Mouse (Mus musculus) CD4-positive, CD25-positive, alpha-beta regulatory T cell (primary cell): Measurements from ENCODE around the gene Milr1. TPM values are rescaled to one million over a fixed set of nuclear protein-coding genes. Genes with fewer than 3 reads are reported as not detected.

ENCODE experiments used
- polyA plus RNA-seq: library from polyadenylated mRNA; unstranded; fragments of 100-300 nt; shearing (Covaris generic); gene quantifications from one replicate; pipeline ENCODE4 v1.2.1, GENCODE M21; 2017

Gene Milr1
- 10.8 TPM for polyA plus RNA-seq

DNA sequence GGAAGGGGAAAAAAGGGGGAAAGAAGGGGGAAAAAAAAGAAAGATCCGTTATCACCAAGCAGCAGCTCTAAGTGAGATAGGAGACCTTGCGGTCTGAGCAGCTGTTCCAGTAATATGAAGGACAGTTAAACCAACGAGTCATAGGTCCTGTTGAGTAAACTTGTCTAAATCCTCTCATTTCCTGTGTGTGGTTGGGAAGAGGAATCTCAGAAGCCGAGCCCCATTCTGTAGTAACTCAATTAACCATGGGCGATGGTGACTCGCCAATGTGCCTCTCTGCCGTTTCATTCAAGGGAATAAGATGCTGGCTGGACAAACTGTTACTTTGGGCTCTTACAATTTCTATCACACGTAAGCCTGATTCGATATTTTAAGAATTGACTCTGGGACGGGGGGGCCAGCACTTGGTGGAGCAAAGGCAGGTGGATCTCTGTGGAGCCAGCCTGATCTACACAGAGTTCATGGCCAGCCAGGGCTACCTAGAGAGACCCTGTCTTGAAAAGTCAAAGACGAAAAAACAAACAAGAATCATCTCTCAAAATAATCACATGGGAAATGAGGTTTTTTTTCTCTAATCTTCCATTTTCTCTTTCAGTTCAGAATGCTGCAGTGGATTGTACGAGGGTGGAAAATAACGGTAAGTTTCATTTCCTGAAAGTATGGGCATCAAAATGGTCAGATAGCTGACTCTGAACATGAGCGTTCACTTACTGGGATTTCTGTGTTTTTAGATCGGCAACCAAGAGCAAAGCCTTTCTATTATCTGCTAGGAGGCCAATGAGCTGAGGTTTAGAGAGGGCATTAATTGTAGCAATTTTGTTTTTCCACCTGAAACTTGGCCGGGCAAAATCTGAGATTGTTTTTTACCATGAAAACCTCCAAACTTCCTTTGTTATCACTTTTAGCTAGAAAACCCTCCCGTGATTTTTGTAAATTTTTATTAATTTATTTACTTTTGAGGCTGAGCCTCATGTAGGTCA, at the start of gene Milr1:
TSS of gene Milr1 (plus strand) at position 188 of the 980 bp plus-strand sequence.

DNA sequence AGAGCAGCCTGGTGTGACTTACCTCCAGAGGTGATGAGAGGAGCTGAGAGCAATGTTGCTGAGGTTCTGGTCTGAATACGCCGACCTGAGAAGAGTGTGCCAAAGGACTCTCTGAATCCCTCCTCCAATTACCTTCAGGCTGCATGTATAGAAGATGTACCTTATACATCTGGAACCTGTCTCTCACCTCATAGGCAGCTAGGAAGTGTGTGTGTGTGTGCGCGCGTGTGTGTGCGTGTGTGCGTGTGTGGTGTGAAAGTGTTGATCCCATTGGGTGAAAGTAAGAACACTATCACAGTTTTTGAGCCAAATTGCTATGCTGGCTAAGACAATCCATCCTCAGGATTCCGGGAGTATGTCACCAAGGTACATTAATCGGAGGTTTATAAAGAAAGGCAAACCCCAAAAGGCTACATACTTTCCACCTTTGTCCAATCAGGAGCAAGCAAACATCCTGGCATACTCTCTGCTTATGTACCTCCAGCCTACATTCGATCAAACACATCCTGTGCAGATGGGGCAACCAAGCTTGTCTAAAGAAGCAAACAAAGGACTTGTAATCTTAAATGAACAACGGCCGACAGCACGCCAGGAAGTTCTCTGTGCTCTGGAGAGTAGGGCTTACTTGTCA, 790 bp upstream of the Milr1 start, which contains the start of gene Pecam1:
TSS of gene Pecam1 (minus strand) at position 508 of the 631 bp plus-strand sequence.

GRCm38 (mm10) chr11:106779388-106780088, 28.5 kb downstream of the Milr1 start, which contains the start of gene Polg2:
TSS of gene Polg2 (minus strand) at chr11:106779537.

DNA sequence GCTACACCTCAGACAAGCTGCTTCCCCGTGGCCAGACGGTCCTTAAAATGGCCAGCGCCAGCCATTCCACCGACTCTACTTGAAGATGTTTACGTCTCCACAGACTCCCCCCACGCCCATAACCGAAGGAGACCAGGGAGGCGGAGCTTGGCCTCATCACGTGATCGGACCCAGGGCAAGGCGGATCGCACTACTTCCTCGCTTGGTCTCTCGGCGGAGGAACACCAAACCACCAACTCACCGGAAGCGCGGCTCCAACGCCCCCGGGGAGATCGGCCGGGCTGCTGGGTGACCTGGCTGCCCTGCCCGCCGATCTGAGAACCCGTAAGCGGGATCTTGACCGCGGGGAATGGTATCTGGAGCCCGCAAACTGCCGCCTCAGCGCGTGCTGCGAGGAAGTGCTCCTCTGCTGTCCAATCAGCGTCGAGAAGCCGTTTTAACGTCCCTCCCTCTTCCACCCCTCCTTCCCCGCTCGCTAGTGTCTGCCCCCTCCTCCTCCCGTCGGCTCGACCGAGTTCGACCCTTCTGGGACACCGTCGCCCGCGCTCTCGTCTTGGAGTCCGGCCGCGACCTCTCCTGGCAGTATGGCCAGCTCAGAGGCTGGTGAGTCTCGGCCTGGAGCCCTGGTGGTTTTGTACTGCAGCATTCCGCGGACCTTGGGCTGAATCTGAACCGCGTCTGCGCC, 37.9 kb downstream of the Milr1 start, which contains the start of the genes Ddx5 and Cep95:
TSS of gene Ddx5 (minus strand) at position 411 of the 685 bp plus-strand sequence.
TSS of gene Cep95 (plus strand) at position 478 of the 685 bp plus-strand sequence.

Other genes starting within 250 kb of the Milr1 start
- gene Tex2, start 137.8 kb upstream of the Milr1 start, polyA plus RNA-seq = 21.8 TPM
- gene Pecam1, start 598 bp upstream of the Milr1 start, polyA plus RNA-seq = 154 TPM
- 28.8 TPM for gene Polg2, start 28.3 kb downstream of the Milr1 start, polyA plus RNA-seq
- 893 TPM for gene Ddx5, start 38.0 kb downstream of the Milr1 start, polyA plus RNA-seq
- gene Cep95, start 38.0 kb downstream of the Milr1 start, polyA plus RNA-seq = 44.9 TPM
- 25.4 TPM for gene Smurf2, start 169.5 kb downstream of the Milr1 start, polyA plus RNA-seq
- gene Kpna2, start 248.3 kb downstream of the Milr1 start, polyA plus RNA-seq = 61.6 TPM